10 mouse cellular contexts compared by ENCODE assay signal in genomic region chr6:52009385-52009784, GRCm38 (mm10).
"Had no signal": no experiment of that assay in that cellular context is flagged by ENCODE, and none has a peak within 500 bp of the region (broad histone marks: within the 10 kb centered on the region; RNA-seq: fewer than 3 reads in every experiment).

No protein-coding gene starts in this region.

- H3K4me2 ChIP-seq: limb, embryonic 15.5 days; liver, embryonic 13.5 days had no signal

- H3K27ac ChIP-seq: limb, embryonic 15.5 days; liver, embryonic 13.5 days; macrophage; midbrain, embryonic 10.5 days; stomach, postnatal 0 days had no signal

- ATAC-seq: liver, postnatal 0 days had no signal

- H3K9me3 ChIP-seq: limb, embryonic 15.5 days; liver, embryonic 13.5 days; midbrain, embryonic 10.5 days had no signal

- H3K36me3 ChIP-seq: limb, embryonic 15.5 days; liver, embryonic 13.5 days; midbrain, embryonic 10.5 days had no signal

- H3K9ac ChIP-seq: limb, embryonic 15.5 days; liver, embryonic 13.5 days; liver, postnatal 0 days had no signal

- DNase-seq: left cerebral cortex, postnatal 4 days; liver, embryonic 13.5 days; liver, postnatal 0 days; lung, postnatal 14 days; thymus, postnatal 4 days had no signal

- H3K4me3 ChIP-seq: limb, embryonic 15.5 days; liver, embryonic 13.5 days; midbrain, embryonic 10.5 days; myocyte had no signal
